Mouse (Mus musculus): ENCODE measurements around the gene Taf15. TPM values are rescaled to one million over a fixed set of nuclear protein-coding genes. Genes with fewer than 3 reads are reported as not detected.

Taf15 gene
- polyA plus RNA-seq, 1 experiment from 2014 or later = 26.8 TPM

DNA sequence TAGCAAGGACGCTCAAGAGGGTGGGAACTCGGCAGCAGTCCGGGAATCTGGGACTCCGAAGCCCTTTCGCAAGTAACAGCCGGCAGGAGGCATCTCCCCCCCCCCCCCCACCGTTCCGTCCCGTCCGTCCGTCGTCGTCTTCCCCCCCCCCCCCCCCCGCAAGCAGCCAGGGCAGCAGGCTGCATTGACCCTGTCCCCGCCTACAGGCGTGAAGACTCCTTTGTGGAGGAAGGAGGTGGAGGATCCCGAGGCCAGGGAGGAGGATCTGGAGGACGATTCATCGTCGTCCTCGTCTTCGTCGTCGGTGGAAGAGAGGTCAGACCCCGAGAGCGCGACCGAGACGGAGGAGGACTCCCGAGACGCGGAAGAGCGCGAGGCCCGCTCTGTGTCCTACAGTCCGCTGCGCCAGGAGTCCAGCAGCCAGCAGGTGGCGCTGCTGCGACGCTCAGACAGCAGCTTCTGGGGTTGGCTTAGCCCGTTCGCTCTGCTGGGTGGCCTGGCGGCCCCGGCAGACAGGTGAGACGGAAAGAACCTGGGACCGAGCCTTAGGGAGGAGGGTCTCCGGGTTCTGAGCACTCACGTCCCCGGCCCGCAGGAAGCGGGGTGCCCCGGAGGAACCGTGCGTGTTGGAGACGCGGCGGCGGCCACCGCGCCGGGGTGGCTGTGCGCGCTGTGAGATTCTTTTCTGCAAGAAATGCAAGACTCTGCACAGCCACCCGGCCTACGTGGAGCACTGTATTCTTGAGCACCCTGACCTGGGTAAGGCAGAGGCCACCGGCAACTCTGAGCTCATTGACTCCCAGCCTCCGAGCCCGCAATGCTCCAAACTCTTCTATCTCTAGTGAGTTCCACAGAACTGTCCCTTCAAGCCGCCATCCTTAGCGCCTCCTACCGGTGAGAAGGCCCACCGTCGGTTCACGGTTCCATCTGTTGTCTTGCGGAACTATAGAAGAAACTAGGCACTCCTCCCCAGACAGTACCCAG lies 32.5 kb upstream of the Taf15 start:
- Histone ChIP-seq H3K27me3 (ENCODE audit: control insufficient read depth, insufficient read depth, low read length) (peaks cover 24% of the 10 kb centered on the region), H3K4me1 (ENCODE audit: control insufficient read depth, insufficient read depth, low read length) (peaks cover 9% of the 10 kb centered on the region; the same call in 1 of the 2 replicates), H3K27ac (ENCODE audit: low read length) (0 out of 2 replicates have a peak overlapping the region, but pooled peaks have one; percentile 21), H3K9ac (replicated peaks; ENCODE audit: low read depth, low read length) (peak overlapping the region; percentile 30; the same call in 1 of the 2 replicates), H3K36me3 (ENCODE audit: control insufficient read depth, insufficient read depth, low read length) (no peaks in the 10 kb centered on the region), H3K4me2 (replicated peaks; ENCODE audit: low read depth, low read length) (peak overlapping the region; percentile 91), H3K4me3 (ENCODE audit: low read depth, low read length) (peak overlapping the region; percentile 47), H3K9me3 (ENCODE audit: control insufficient read depth, low read depth, low read length) (no peaks in the 10 kb centered on the region)
- under 1% methylated on average over 63 of the region's 75 CpGs for WGBS
- ATAC-seq (ENCODE audit: insufficient number of reproducible peaks, insufficient read depth, low FRiP score, low read depth) = peak; percentile 87

DNA sequence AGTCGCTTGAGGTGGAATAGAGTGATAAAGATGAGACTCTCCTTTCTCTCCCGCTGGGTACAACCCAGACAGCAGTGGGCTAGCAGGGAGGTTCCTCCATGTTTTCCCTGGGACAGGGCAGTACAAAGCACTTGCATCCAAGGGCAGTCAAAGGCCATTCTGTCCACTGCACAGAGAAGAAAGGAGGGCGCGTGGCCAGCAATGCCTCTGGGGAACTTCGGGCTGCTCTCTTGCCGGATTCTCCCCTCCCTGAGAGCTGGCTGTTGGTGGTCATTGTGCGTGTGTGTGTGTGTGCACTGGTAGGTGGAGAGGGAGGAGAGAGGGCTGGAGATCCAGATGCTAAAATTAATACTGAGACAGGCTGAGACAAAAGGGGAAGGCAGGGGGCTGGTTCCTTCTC lies 31.7 kb upstream of the Taf15 start:
- WGBS = 52% methylated on average over 7 of the region's 7 CpGs
- ATAC-seq (ENCODE audit: insufficient number of reproducible peaks, insufficient read depth, low FRiP score, low read depth) = no peak
- H3K4me1 ChIP-seq (ENCODE audit: control insufficient read depth, insufficient read depth, low read length) = peaks cover 9% of the 10 kb centered on the region; the same call in 1 of the 2 replicates
- H3K27me3 ChIP-seq (ENCODE audit: control insufficient read depth, insufficient read depth, low read length) = peaks cover 24% of the 10 kb centered on the region
- no peak overlapping the region for H3K27ac ChIP-seq (ENCODE audit: low read length)
- no peaks in the 10 kb centered on the region for H3K36me3 ChIP-seq (ENCODE audit: control insufficient read depth, insufficient read depth, low read length)
- no peak overlapping the region for H3K9ac ChIP-seq (replicated peaks; ENCODE audit: low read depth, low read length)
- no peaks in the 10 kb centered on the region for H3K9me3 ChIP-seq (ENCODE audit: control insufficient read depth, low read depth, low read length)
- no peak overlapping the region; the same call in 1 of the 2 replicates for H3K4me2 ChIP-seq (replicated peaks; ENCODE audit: low read depth, low read length)
- peak overlapping the region; percentile 47; the same call in 1 of the 2 replicates for H3K4me3 ChIP-seq (ENCODE audit: low read depth, low read length)

DNA sequence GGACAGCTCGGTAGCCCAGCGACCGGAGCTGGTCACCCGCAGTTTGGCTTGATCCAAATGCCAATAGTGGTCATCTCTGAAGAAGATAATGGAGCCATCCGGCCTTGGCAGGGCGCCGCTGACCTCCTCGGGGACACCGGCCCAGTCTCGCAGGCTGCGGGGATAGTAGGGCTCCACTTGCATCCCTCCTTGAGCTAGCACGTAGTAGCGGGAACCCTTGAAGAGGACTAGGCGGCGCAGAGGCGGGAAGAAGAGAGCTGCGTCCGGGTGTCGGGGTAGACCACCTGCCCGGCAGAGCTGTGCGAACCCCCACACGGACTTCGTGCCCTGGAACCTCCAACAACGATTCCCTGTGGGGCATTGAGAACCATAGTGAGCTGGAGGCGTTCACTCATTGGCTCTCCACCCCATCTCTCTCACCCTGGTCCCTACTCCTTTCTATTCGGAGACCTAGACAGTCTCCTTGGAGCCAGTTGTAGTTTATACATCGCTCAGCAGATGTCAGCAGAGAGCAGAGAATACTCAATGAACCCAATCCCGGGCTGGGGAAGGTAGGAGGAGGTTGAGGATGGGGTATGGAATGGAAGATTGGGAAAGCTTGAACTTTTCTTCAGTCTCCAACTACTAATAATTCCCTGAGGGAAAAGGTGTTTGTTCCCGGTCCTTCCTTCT lies 30.2 kb upstream of the Taf15 start:
- WGBS = 15% methylated on average over 29 of the region's 29 CpGs
- H3K4me2 ChIP-seq (replicated peaks; ENCODE audit: low read depth, low read length) = peak overlapping the region; percentile 26
- H3K9ac ChIP-seq (replicated peaks; ENCODE audit: low read depth, low read length) = no peak overlapping the region
- no peak overlapping the region for H3K4me3 ChIP-seq (ENCODE audit: low read depth, low read length)
- H3K4me1 ChIP-seq (ENCODE audit: control insufficient read depth, insufficient read depth, low read length) = peaks cover 15% of the 10 kb centered on the region; the same call in 1 of the 2 replicates
- H3K36me3 ChIP-seq (ENCODE audit: control insufficient read depth, insufficient read depth, low read length) = no peaks in the 10 kb centered on the region
- no peak for ATAC-seq (ENCODE audit: insufficient number of reproducible peaks, insufficient read depth, low FRiP score, low read depth)
- peaks cover 24% of the 10 kb centered on the region for H3K27me3 ChIP-seq (ENCODE audit: control insufficient read depth, insufficient read depth, low read length)
- H3K9me3 ChIP-seq (ENCODE audit: control insufficient read depth, low read depth, low read length) = no peaks in the 10 kb centered on the region
- H3K27ac ChIP-seq (ENCODE audit: low read length) = no peak overlapping the region

GRCm38 (mm10) chr11:83443824-83444223 lies 29.1 kb upstream of the Taf15 start:
- Histone ChIP-seq H3K27ac (ENCODE audit: low read length) (no peak overlapping the region), H3K36me3 (ENCODE audit: control insufficient read depth, insufficient read depth, low read length) (no peaks in the 10 kb centered on the region), H3K4me3 (ENCODE audit: low read depth, low read length) (no peak overlapping the region), H3K4me1 (ENCODE audit: control insufficient read depth, insufficient read depth, low read length) (peaks cover 23% of the 10 kb centered on the region; the same call in 1 of the 2 replicates), H3K27me3 (ENCODE audit: control insufficient read depth, insufficient read depth, low read length) (peaks cover 24% of the 10 kb centered on the region), H3K4me2 (replicated peaks; ENCODE audit: low read depth, low read length) (no peak overlapping the region), H3K9me3 (ENCODE audit: control insufficient read depth, low read depth, low read length) (no peaks in the 10 kb centered on the region), H3K9ac (replicated peaks; ENCODE audit: low read depth, low read length) (no peak overlapping the region)
- no peak for ATAC-seq (ENCODE audit: insufficient number of reproducible peaks, insufficient read depth, low FRiP score, low read depth)
- 8% methylated on average over 7 of the region's 7 CpGs for WGBS

- WGBS = 29% methylated on average over 19 of the region's 19 CpGs
- peaks cover 24% of the 10 kb centered on the region for H3K27me3 ChIP-seq (ENCODE audit: control insufficient read depth, insufficient read depth, low read length)
- no peak overlapping the region for H3K27ac ChIP-seq (ENCODE audit: low read length)
- no peak for ATAC-seq (ENCODE audit: insufficient number of reproducible peaks, insufficient read depth, low FRiP score, low read depth)
- no peaks in the 10 kb centered on the region for H3K9me3 ChIP-seq (ENCODE audit: control insufficient read depth, low read depth, low read length)
- no peak overlapping the region for H3K9ac ChIP-seq (replicated peaks; ENCODE audit: low read depth, low read length)
- H3K4me2 ChIP-seq (replicated peaks; ENCODE audit: low read depth, low read length) = peak overlapping the region; percentile 19; the same call in 1 of the 2 replicates
- H3K4me1 ChIP-seq (ENCODE audit: control insufficient read depth, insufficient read depth, low read length) = peaks cover 24% of the 10 kb centered on the region; the same call in 1 of the 2 replicates
- peak overlapping the region; percentile 21 for H3K4me3 ChIP-seq (ENCODE audit: low read depth, low read length)
- H3K36me3 ChIP-seq (ENCODE audit: control insufficient read depth, insufficient read depth, low read length) = no peaks in the 10 kb centered on the region
These were observed 27.9 kb upstream of the Taf15 start for GRCm38 (mm10) chr11:83445001-83445400.

DNA sequence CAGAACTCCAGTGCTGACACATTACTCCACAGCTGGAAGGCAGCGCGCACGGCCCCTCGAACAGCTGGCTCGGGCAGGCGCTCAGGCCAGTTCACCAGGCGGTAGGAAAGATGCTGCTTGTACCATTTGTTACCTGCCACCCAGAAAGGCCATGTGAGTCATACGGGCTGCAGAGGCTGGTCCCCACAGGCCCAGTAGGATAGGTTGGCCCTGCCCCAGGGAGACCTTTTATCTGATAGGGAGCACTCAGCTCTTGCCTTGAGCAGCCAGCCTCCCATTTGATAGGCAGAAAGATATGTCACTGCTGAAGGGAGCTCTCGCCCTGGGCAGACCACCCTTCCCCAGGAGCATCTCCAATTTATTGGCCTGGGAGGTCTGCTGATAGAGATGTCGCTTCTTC lies 25.3 kb upstream of the Taf15 start:
- Histone ChIP-seq H3K9me3 (ENCODE audit: control insufficient read depth, low read depth, low read length) (no peaks in the 10 kb centered on the region), H3K27me3 (ENCODE audit: control insufficient read depth, insufficient read depth, low read length) (0 out of 2 replicates have a peak, but pooled peaks cover 8% of the 10 kb centered on the region), H3K4me2 (replicated peaks; ENCODE audit: low read depth, low read length) (no peak overlapping the region), H3K27ac (ENCODE audit: low read length) (no peak overlapping the region; the same call in 1 of the 2 replicates), H3K4me3 (ENCODE audit: low read depth, low read length) (no peak overlapping the region), H3K4me1 (ENCODE audit: control insufficient read depth, insufficient read depth, low read length) (peaks cover 21% of the 10 kb centered on the region; the same call in 1 of the 2 replicates), H3K9ac (replicated peaks; ENCODE audit: low read depth, low read length) (no peak overlapping the region), H3K36me3 (ENCODE audit: control insufficient read depth, insufficient read depth, low read length) (no peaks in the 10 kb centered on the region)
- 72% methylated on average over 10 of the region's 10 CpGs for WGBS
- ATAC-seq (ENCODE audit: insufficient number of reproducible peaks, insufficient read depth, low FRiP score, low read depth) = no peak

GRCm38 (mm10) chr11:83448021-83448926 lies 24.6 kb upstream of the Taf15 start:
- H3K27ac ChIP-seq (ENCODE audit: low read length) = peak overlapping the region; percentile 33; the same call in 1 of the 2 replicates
- H3K4me1 ChIP-seq (ENCODE audit: control insufficient read depth, insufficient read depth, low read length) = peaks cover 21% of the 10 kb centered on the region; the same call in 1 of the 2 replicates
- H3K9ac ChIP-seq (replicated peaks; ENCODE audit: low read depth, low read length) = no peak overlapping the region
- no peak overlapping the region for H3K4me3 ChIP-seq (ENCODE audit: low read depth, low read length)
- no peaks in the 10 kb centered on the region for H3K9me3 ChIP-seq (ENCODE audit: control insufficient read depth, low read depth, low read length)
- H3K27me3 ChIP-seq (ENCODE audit: control insufficient read depth, insufficient read depth, low read length) = 0 out of 2 replicates have a peak, but pooled peaks cover 2% of the 10 kb centered on the region
- WGBS = 42% methylated on average over 16 of the region's 16 CpGs
- no peak overlapping the region for H3K4me2 ChIP-seq (replicated peaks; ENCODE audit: low read depth, low read length)
- no peak; the same call in 1 of the 2 replicates for ATAC-seq (ENCODE audit: insufficient number of reproducible peaks, insufficient read depth, low FRiP score, low read depth)
- no peaks in the 10 kb centered on the region for H3K36me3 ChIP-seq (ENCODE audit: control insufficient read depth, insufficient read depth, low read length)

Measured in stomach, embryonic 14.5 days (tissue).